Mouse (Mus musculus) ES-CJ7 (cell line): ENCODE measurements at regions not wholly inside any gene's neighbourhood (a gene's known extent, or its start where the extent isn't known, plus 50 kb on each side); places are given as distances from the start of the nearest gene placed in this dataset.
A peak's percentile ranks its signal among the peaks of the same experiment; 100 is the strongest.

Experiments
- DNase-seq: peaks from one replicate; pipeline ENCODE4 v3.0.0; 2011; ENCODE audit warnings: low read depth, low spot score

GRCm38 (mm10) chr11:114176671-114177212, 109.9 kb upstream of the Sdk2 start:
- DNase-seq, result no peak

GRCm38 (mm10) chr11:114175437-114176131, 108.7 kb upstream of the Sdk2 start:
- no peak for DNase-seq

GRCm38 (mm10) chr11:114174871-114175270, 108.0 kb upstream of the Sdk2 start:
- no peak for DNase-seq

- DNase-seq, result no peak
Measured at GRCm38 (mm10) chr11:114168231-114168661, 101.4 kb upstream of the Sdk2 start.

- no peak for DNase-seq
Measured at GRCm38 (mm10) chr11:114165656-114166362, 99.0 kb upstream of the Sdk2 start.

- no peak for DNase-seq
Measured at GRCm38 (mm10) chr11:114152716-114153115, 85.9 kb upstream of the Sdk2 start.

GRCm38 (mm10) chr11:114146334-114146733, 79.5 kb upstream of the Sdk2 start:
- DNase-seq, result no peak

- DNase-seq, result peak; percentile 66
Measured at GRCm38 (mm10) chr11:114129270-114129669, 62.4 kb upstream of the Sdk2 start.

- no peak for DNase-seq
Measured at GRCm38 (mm10) chr11:114128841-114129240, 62.0 kb upstream of the Sdk2 start.

GRCm38 (mm10) chr11:114127426-114127825, 60.6 kb upstream of the Sdk2 start:
- DNase-seq, result peak; percentile 87

GRCm38 (mm10) chr11:114122175-114122574, 55.3 kb upstream of the Sdk2 start:
- no peak for DNase-seq

- DNase-seq, result no peak
Measured at GRCm38 (mm10) chr11:114119135-114119534, 52.3 kb upstream of the Sdk2 start.
